Mouse (Mus musculus): Measurements from ENCODE around the gene Morn1.

Morn1 gene

GRCm38 (mm10) chr4:155079666-155080065 lies 6.7 kb upstream of the Morn1 start:
- no peak for DNase-seq

GRCm38 (mm10) chr4:155083553-155083952 lies 2.8 kb upstream of the Morn1 start:
- DNase-seq = no peak

- DNase-seq = no peak
Measured at GRCm38 (mm10) chr4:155084351-155084750, 2.0 kb upstream of the Morn1 start.

GRCm38 (mm10) chr4:155085206-155086107 lies 920 bp upstream of the Morn1 start:
- no peak for DNase-seq

- DNase-seq = no peak
Measured at GRCm38 (mm10) chr4:155089241-155089640, 2.9 kb downstream of the Morn1 start.

- no peak for DNase-seq
Measured at GRCm38 (mm10) chr4:155090147-155090546, 3.8 kb downstream of the Morn1 start.

GRCm38 (mm10) chr4:155090688-155091449 lies 4.5 kb downstream of the Morn1 start:
- no peak for DNase-seq

- DNase-seq = no peak
Measured at GRCm38 (mm10) chr4:155092718-155093430, 6.5 kb downstream of the Morn1 start.

GRCm38 (mm10) chr4:155093431-155094149 lies 7.2 kb downstream of the Morn1 start:
- no peak for DNase-seq

- peak; percentile 65 for DNase-seq
Measured at GRCm38 (mm10) chr4:155094565-155094964, 8.2 kb downstream of the Morn1 start.

- DNase-seq = peak; percentile 92
Measured at GRCm38 (mm10) chr4:155095238-155095900, 9.0 kb downstream of the Morn1 start.

GRCm38 (mm10) chr4:155095967-155096366 lies 9.6 kb downstream of the Morn1 start:
- DNase-seq = no peak

GRCm38 (mm10) chr4:155097452-155097851 lies 11.1 kb downstream of the Morn1 start:
- DNase-seq = no peak

GRCm38 (mm10) chr4:155098572-155098971 lies 12.2 kb downstream of the Morn1 start:
- DNase-seq = no peak

GRCm38 (mm10) chr4:155107886-155108285 lies 21.5 kb downstream of the Morn1 start:
- no peak for DNase-seq

GRCm38 (mm10) chr4:155109471-155109870 lies 23.1 kb downstream of the Morn1 start:
- DNase-seq = no peak

- no peak for DNase-seq
Measured at GRCm38 (mm10) chr4:155113766-155114410, 27.5 kb downstream of the Morn1 start.

- DNase-seq = no peak
Measured at GRCm38 (mm10) chr4:155116607-155117006, 30.2 kb downstream of the Morn1 start.

- DNase-seq = no peak
Measured at GRCm38 (mm10) chr4:155117396-155117978, 31.1 kb downstream of the Morn1 start.

- no peak for DNase-seq
Measured at GRCm38 (mm10) chr4:155118278-155118677, 31.9 kb downstream of the Morn1 start.

GRCm38 (mm10) chr4:155120038-155120437 lies 33.7 kb downstream of the Morn1 start:
- no peak for DNase-seq
